Mouse (Mus musculus): ENCODE measurements around the gene Dhcr7.

Gene Dhcr7

GRCm38 (mm10) chr7:143832611-143833010 lies 9.7 kb downstream of the Dhcr7 start:
- DNase-seq (ENCODE audit: extremely low read depth, insufficient read length, low spot score): no peak

GRCm38 (mm10) chr7:143833581-143834190 lies 10.7 kb downstream of the Dhcr7 start:
- no peak for DNase-seq (ENCODE audit: extremely low read depth, insufficient read length, low spot score)

DNA sequence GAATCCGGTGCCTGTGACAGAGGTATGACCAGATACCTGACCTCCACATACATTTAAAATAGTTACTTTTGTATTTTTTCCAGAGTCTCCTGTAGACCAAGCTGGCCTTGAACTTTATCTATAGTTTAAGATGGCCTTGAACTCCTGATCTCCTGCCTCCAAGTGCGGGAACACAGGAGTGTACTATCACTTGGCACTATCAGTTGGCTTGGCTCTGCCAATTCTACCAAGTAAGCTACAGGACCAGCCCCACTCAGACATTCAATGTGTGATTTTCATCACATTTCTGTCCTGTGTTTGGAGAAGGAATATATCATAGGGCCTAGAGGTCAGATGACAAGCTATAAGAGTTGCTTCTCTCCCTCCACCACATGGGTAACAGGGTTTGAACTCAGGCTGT lies 11.4 kb downstream of the Dhcr7 start:
- no peak for DNase-seq (ENCODE audit: extremely low read depth, insufficient read length, low spot score)

DNA sequence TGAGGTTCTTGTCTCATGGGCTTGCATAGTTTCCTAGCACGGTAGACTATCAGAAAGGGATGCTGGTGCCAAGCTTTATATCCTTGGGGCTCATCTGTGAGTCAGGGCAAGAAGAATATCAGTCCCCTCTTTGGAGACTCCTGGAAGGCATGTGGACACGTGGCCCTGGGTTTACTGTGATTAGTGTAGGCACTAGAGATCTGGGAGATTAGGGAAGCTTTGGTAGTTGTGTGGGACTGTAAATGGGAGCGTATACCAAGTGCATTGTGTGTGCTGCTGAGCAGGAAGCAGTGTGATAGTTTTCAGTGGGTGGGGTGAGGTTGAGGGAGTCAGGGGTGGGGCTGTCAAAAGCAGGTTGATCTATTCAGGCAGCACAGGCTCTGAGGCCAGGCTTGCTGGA lies 12.0 kb downstream of the Dhcr7 start:
- no peak for DNase-seq (ENCODE audit: extremely low read depth, insufficient read length, low spot score)

DNA sequence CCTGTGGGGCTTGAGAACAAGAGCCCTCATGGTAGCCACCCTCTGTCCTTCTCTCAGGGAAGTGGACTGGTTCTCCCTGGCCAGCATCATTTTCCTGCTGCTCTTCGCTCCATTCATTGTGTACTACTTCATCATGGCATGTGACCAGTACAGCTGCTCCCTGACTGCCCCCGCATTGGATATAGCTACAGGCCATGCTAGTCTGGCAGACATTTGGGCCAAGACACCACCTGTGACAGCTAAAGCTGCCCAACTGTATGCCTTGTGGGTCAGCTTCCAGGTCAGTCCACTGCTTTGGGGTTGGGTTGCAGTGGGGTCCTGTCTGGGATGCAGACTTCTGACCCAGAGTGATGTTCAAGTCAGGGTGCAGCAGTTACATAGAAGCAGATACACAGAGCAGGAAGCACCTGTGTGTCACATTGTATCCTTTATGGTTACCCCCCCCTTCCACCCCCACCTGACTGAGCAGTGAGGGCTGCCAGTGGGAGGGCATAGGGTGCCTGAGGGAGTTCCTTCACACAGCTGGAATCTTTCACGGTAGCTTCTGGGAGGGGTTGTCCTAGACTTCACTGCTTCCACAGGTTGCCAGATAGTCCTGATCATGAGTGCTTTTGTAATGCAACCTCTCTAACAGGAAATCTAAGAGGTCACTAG lies 14.9 kb downstream of the Dhcr7 start:
- DNase-seq (ENCODE audit: extremely low read depth, insufficient read length, low spot score): no peak

DNA sequence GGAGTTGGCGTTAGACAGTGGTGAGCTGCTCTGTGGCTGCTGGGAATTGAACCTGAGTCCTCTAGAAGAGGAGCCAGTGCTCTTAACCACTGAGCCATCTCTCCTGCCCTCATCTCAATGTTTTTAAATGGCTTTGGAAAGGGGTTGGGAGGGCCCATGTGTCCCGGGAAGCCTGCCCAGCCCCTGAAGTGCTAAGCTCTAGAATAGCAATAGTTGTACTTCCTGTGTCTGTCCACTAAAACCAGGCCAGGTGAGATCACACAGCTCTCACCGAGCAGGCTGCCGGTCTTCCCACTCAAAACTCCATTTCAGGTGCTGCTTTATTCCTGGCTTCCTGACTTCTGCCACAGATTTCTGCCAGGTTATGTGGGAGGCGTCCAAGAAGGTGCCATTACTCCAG lies 17.2 kb downstream of the Dhcr7 start:
- no peak for DNase-seq (ENCODE audit: extremely low read depth, insufficient read length, low spot score)

DNA sequence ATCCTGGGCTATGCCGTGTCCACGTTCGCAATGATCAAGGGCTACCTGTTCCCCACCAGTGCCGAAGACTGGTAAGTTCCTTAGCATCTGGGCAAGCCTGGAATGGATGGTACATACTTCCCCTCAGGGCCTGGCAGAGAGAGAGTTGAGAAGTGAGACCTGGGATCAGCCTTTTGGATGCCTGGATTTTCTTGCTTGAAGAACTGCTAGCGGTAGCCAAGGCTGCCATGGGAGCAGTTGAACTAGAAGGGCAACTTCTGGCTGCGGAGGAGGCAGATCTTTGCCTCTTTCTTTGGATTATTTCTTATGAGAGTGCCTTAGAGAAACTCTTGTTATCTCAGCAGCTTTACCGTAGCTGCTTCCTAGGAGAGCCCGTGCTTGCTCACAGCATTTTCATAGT lies 18.4 kb downstream of the Dhcr7 start:
- DNase-seq (ENCODE audit: extremely low read depth, insufficient read length, low spot score): no peak

GRCm38 (mm10) chr7:143848127-143848767 lies 25.3 kb downstream of the Dhcr7 start:
- DNase-seq (ENCODE audit: extremely low read depth, insufficient read length, low spot score): no peak

GRCm38 (mm10) chr7:143848768-143849482 lies 26.0 kb downstream of the Dhcr7 start:
- DNase-seq (ENCODE audit: extremely low read depth, insufficient read length, low spot score): no peak

- DNase-seq (ENCODE audit: extremely low read depth, insufficient read length, low spot score): no peak
Measured at GRCm38 (mm10) chr7:143866538-143866937, 43.6 kb downstream of the Dhcr7 start, which contains the start of gene Gm498. Gene Gm498, plus strand, starts transcription at chr7:143866838.

DNA sequence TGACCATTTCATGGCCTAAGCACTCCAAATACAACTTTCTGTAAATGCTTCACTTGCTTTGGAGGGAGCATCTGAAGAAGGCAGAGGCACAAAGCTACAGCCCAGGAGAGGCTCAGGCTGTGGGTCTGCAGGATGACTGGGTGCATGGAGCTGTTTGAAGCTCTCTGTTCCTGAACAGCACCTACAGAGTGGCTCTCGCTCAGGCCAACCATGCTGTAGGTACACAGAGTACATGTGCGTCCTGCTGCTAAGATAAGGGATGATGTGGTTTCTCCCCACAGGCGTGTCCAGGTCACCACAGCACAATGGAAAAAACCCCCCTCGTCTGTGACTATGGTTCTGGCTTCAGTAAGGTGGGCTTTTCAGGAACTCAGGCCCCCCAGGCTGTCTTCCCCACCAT lies 45.9 kb downstream of the Dhcr7 start:
- no peak for DNase-seq (ENCODE audit: extremely low read depth, insufficient read length, low spot score)

GRCm38 (mm10) chr7:143883717-143884116 lies 60.8 kb downstream of the Dhcr7 start:
- no peak for DNase-seq (ENCODE audit: extremely low read depth, insufficient read length, low spot score)

- DNase-seq (ENCODE audit: extremely low read depth, insufficient read length, low spot score): no peak
Measured at GRCm38 (mm10) chr7:143891146-143891545, 68.2 kb downstream of the Dhcr7 start.

- no peak for DNase-seq (ENCODE audit: extremely low read depth, insufficient read length, low spot score)
Measured at GRCm38 (mm10) chr7:143892361-143892760, 69.4 kb downstream of the Dhcr7 start.
